Mouse (Mus musculus) cortical plate, adult 2 months (tissue): ENCODE measurements at regions not wholly inside any gene's neighbourhood (a gene's known extent, or its start where the extent isn't known, plus 50 kb on each side); places are given as distances from the start of the nearest gene placed in this dataset.

Source experiments
- H3K27ac ChIP-seq: fragments of 200-500 bp; 2 replicates; pipeline ENCODE4 v1.5.1; 2012; ENCODE audit warnings: low read length, control low read depth, inconsistent platforms; ENCODE audit not compliant: insufficient read depth
- H3K4me1 ChIP-seq: fragments of 200-500 bp; 2 replicates; pipeline ENCODE4 v1.6.1; 2011; ENCODE audit warnings: low read length; ENCODE audit not compliant: control insufficient read depth, insufficient read depth
- H3K4me3 ChIP-seq: fragments of 200-500 bp; 2 replicates; pipeline ENCODE4 v1.5.1; 2011; ENCODE audit warnings: mild to moderate bottlenecking, low read length, control low read depth; ENCODE audit not compliant: insufficient read depth
- CTCF ChIP-seq: fragments of 200-500 bp; IDR thresholded peaks from 2 replicates; pipeline ENCODE4 v1.5.1; 2011; ENCODE audit warnings: mild to moderate bottlenecking, control low read depth, low read length; ENCODE audit not compliant: insufficient read depth; ENCODE audit errors: extremely low read depth
- POLR2A ChIP-seq: fragments of 200-500 bp; IDR thresholded peaks from 2 replicates; pipeline ENCODE4 v1.6.1; 2011; ENCODE audit warnings: mild to moderate bottlenecking, low read length, control low read depth; ENCODE audit not compliant: insufficient read depth; ENCODE audit errors: extremely low read depth

DNA sequence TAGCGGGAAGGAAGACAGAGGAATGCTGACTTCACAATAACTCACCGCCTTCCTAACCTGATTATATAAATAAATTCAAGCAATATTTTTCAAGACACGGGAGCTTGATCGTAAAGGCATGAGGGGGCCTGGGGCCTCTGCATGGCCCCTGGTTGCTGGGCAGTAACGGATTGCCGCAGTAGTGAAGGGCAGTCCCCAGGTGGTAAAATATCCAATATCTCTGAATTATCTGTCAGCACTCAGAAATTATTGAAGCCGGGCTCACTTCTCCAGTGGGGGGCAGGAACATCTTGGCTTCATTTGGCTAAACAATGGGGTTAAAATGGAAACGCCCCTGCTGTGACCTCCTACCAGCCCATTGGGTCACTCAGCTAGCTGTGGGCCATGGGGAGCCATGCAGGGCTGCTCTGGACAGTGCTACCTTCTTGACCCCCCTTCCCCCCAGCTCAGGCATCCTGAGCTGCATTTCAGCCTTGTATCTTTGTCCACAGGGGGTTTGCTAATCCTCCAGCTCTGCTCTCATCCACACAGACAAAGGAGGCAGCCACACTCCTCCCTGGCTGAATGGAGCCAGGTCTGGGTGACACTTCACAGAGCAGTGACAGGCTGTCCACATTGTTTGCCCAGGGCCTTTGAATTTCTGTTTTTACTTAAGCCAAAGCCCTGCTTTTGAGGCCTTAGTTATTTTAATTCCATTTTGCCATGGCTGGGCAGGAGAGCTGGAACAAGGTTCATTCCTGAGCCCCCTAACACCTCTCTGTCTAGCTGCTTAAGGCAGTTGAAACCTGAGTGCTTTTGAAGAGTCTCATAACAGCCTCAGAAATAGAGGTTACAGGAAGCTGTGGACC is 267.2 kb upstream of the N4bp1 start:
- Histone ChIP-seq H3K27ac (no peak overlapping the region), H3K4me3 (no peak overlapping the region), H3K4me1 (no peaks in the 10 kb centered on the region)
- TF ChIP-seq CTCF = no peak
- TF ChIP-seq POLR2A = no peak

DNA sequence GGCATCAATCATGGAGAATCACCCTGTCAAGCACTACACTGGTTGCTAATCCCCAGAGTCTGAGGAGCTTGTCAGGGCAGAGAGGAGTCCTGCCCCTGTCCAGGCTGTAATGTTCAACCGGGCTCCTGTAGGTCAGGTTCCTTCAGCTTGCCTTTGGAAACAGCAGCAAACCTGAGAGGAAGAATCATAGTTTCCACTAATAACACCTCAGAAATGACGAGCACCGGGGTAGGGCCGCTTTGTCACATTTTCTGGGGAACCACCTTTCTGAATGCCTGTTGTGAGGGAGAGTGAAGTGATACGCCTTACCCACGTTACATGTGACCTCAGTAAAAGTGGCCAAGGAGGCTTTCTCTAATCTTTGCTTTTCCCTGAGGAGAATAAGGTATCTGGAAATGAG is 263.8 kb upstream of the N4bp1 start:
- H3K4me1 ChIP-seq = no peaks in the 10 kb centered on the region
- H3K4me3 ChIP-seq = no peak overlapping the region
- TF ChIP-seq CTCF = no peak
- TF ChIP-seq POLR2A = no peak
- H3K27ac ChIP-seq = no peak overlapping the region

- Histone ChIP-seq H3K4me3 (no peak overlapping the region), H3K27ac (no peak overlapping the region), H3K4me1 (no peaks in the 10 kb centered on the region)
- TF ChIP-seq POLR2A (no peak), CTCF (no peak)
Observed at GRCm38 (mm10) chr8:87147704-87148103, 262.6 kb upstream of the N4bp1 start.

DNA sequence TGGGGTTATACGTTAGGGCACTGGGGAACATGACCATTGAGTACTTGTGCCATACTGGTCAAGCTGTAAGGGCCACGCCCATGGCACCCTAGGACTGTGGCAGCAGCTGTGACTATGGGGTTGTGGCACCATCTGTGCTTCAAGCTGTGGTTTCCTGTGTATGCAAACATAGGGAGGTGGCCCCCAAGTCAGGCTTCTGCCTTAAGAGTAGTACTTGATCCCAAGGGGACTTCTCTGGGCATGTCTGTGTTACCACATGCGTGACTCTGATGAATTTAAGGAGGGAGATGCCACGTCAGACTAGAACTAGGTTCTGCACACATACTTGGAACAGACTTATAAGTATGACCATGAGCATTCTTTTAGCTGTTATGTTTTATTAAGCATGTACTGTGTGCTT is 252.4 kb upstream of the N4bp1 start:
- no peak for TF ChIP-seq CTCF
- no peak for TF ChIP-seq POLR2A
- Histone ChIP-seq H3K4me1 (no peaks in the 10 kb centered on the region), H3K4me3 (no peak overlapping the region), H3K27ac (no peak overlapping the region)

DNA sequence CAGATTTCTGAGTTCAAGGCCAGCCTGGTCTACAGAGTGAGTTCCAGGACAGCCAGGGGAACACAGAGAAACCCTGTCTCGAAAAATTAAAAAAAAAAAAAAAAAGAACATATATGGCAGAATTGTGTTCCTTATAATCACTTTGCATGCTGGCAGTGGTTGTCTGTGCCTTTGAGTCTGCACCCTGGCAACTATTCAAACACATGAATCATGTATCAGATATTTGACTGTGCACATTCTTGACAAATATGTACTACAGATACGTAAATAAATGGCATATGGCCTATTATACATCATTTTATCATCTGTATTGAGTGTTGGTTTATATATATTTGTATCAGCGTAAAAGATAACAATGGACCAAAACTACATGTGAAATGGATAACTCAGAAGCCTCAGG is 246.7 kb upstream of the N4bp1 start:
- Histone ChIP-seq H3K4me1 (peaks cover 1% of the 10 kb centered on the region; the same call in 1 of the 2 replicates), H3K27ac (no peak overlapping the region), H3K4me3 (no peak overlapping the region)
- TF ChIP-seq POLR2A (no peak), CTCF (no peak)

GRCm38 (mm10) chr8:87130691-87131090 is 245.6 kb upstream of the N4bp1 start:
- peak overlapping the region; percentile 7; the same call in 1 of the 2 replicates for H3K27ac ChIP-seq
- no peak overlapping the region for H3K4me3 ChIP-seq
- peaks cover 1% of the 10 kb centered on the region; the same call in 1 of the 2 replicates for H3K4me1 ChIP-seq
- TF ChIP-seq POLR2A = no peak
- TF ChIP-seq CTCF = no peak

- TF ChIP-seq CTCF = no peak
- no peak for TF ChIP-seq POLR2A
- Histone ChIP-seq H3K4me1 (peaks cover 1% of the 10 kb centered on the region; the same call in 1 of the 2 replicates), H3K27ac (no peak overlapping the region), H3K4me3 (no peak overlapping the region)
Observed at GRCm38 (mm10) chr8:87128593-87128992, 243.5 kb upstream of the N4bp1 start.

DNA sequence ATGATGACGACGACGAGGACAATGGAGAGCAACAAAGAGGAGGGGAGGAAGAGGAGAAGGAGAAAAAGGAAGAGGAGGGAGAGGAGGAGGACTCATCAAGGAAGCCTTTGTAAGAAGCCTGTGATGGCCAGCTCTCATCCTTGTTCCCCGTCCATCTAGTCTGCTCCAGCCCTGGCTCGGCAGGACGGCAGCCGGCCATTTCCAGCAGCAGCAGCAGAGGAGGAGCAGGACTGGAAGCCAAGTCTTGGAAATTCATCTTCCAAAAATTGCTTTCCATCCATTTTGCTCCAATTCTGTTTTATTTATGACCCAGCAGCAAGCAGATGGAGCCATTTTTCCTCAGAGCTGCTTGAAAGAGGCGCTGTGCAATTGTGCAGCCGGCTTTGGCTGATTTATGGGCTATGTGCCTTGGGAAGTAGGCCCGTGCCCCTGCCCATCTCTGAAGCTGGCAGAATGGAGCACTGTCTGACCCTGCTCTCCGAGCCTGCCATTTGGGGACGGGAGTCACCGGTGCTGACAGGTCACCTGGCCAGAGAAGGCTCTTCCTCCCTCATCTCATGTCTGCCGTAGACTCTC is 231.2 kb upstream of the N4bp1 start:
- no peak overlapping the region for H3K27ac ChIP-seq
- no peak overlapping the region for H3K4me3 ChIP-seq
- no peaks in the 10 kb centered on the region for H3K4me1 ChIP-seq
- TF ChIP-seq CTCF (no peak), POLR2A (no peak)

- Histone ChIP-seq H3K4me1 (no peaks in the 10 kb centered on the region), H3K4me3 (no peak overlapping the region), H3K27ac (no peak overlapping the region)
- TF ChIP-seq POLR2A (no peak), CTCF (no peak)
Observed at GRCm38 (mm10) chr8:87112355-87112754, 227.3 kb upstream of the N4bp1 start.

- no peaks in the 10 kb centered on the region for H3K4me1 ChIP-seq
- H3K27ac ChIP-seq = no peak overlapping the region
- H3K4me3 ChIP-seq = no peak overlapping the region
- TF ChIP-seq CTCF (no peak), POLR2A (no peak)
Observed at GRCm38 (mm10) chr8:87105106-87105505, 220.0 kb upstream of the N4bp1 start.
